8 mouse cellular contexts compared by ENCODE assay signal in genomic region chr1:162039808-162040207, GRCm38 (mm10).
DNase-seq lines count a peak whose midpoint lies in the region; ATAC-seq and TF ChIP-seq lines count a peak whose summit lies in the region.

No protein-coding gene starts in this region.

- no peaks in the 10 kb centered on the region for H3K9me3 ChIP-seq in lung, postnatal 0 days (ENCODE audit: low read length)

- H3K4me3 ChIP-seq in lung, postnatal 0 days (ENCODE audit: low read depth, low read length): no peak overlapping the region

- no peak overlapping the region for H3K4me2 ChIP-seq in lung, postnatal 0 days (replicated peaks; ENCODE audit: low read depth, low read length)

- peaks cover 15% of the 10 kb centered on the region; the same call in 1 of the 2 replicates for H3K4me1 ChIP-seq in lung, postnatal 0 days (ENCODE audit: insufficient read depth, low read depth, low read length)

- 17% methylated on average over 7 of the region's 7 CpGs for WGBS in lung, postnatal 0 days

- no peak for TF ChIP-seq CTCF in lung, postnatal 0 days (IDR thresholded peaks at IDR 0.05)

- DNase-seq in kidney, adult 11 months: peak; percentile 37
- DNase-seq in kidney, postnatal 10 days: no peak
- peak; percentile 15 for DNase-seq in adrenal gland, postnatal 25 days
- peak; percentile 26 to 31 for DNase-seq in heart, postnatal 14 days
- peak; percentile 23 for DNase-seq in lung, postnatal 0 days (ENCODE audit: low spot score)
- no peak for DNase-seq in T-cell, adult 2 months (ENCODE audit: low spot score)
- DNase-seq in right cerebral cortex, postnatal 36 days (ENCODE audit: low spot score in 2 of 2): no peak
- no peak for DNase-seq in cerebellum, postnatal 10 days

- no peak for TF ChIP-seq EP300 in lung, postnatal 0 days (IDR thresholded peaks at IDR 0.05)

- intact Hi-C loops in heart, postnatal 14 days (cut with DNase I): loop anchor here (2.0 kb wide), 1 partner anchor 31 kb away; no protein-coding TSS in a partner anchor

- no peaks in the 10 kb centered on the region for H3K36me3 ChIP-seq in lung, postnatal 0 days (ENCODE audit: insufficient read depth, low read length)

- H3K27me3 ChIP-seq in lung, postnatal 0 days (replicated peaks; ENCODE audit: insufficient read depth, low read length): no peaks in the 10 kb centered on the region

- no peak overlapping the region for H3K27ac ChIP-seq in lung, postnatal 0 days (ENCODE audit: low read length)

- ATAC-seq in lung, postnatal 0 days: no peak

- H3K9ac ChIP-seq in lung, postnatal 0 days (replicated peaks; ENCODE audit: low read depth): no peak overlapping the region

Comparison
In these comparisons a context has a peak if more than half of its experiments do, and no peak if none do; other contexts are left out.
1. DNase-seq: peak in kidney, adult 11 months (single experiment), adrenal gland, postnatal 25 days (single experiment), heart, postnatal 14 days (2 of 2) and lung, postnatal 0 days (single experiment); none in kidney, postnatal 10 days (single experiment), T-cell, adult 2 months (single experiment), right cerebral cortex, postnatal 36 days (0 of 2) and cerebellum, postnatal 10 days (0 of 2).